Mouse (Mus musculus) cerebellum, adult 18-20 months (tissue): ENCODE results near the gene Asf1b.
A peak's percentile ranks its signal among the peaks of the same experiment; 100 is the strongest.
"Not testable (repeated sequence)": the region's sequence is repeated elsewhere in the genome, so short reads cannot be mapped to it uniquely, and the experiment has no call there.

Experiments
- DNase-seq, 2 experiments: peaks; one replicate each; pipeline ENCODE4 v3.0.0; 2021

Gene Asf1b

DNA sequence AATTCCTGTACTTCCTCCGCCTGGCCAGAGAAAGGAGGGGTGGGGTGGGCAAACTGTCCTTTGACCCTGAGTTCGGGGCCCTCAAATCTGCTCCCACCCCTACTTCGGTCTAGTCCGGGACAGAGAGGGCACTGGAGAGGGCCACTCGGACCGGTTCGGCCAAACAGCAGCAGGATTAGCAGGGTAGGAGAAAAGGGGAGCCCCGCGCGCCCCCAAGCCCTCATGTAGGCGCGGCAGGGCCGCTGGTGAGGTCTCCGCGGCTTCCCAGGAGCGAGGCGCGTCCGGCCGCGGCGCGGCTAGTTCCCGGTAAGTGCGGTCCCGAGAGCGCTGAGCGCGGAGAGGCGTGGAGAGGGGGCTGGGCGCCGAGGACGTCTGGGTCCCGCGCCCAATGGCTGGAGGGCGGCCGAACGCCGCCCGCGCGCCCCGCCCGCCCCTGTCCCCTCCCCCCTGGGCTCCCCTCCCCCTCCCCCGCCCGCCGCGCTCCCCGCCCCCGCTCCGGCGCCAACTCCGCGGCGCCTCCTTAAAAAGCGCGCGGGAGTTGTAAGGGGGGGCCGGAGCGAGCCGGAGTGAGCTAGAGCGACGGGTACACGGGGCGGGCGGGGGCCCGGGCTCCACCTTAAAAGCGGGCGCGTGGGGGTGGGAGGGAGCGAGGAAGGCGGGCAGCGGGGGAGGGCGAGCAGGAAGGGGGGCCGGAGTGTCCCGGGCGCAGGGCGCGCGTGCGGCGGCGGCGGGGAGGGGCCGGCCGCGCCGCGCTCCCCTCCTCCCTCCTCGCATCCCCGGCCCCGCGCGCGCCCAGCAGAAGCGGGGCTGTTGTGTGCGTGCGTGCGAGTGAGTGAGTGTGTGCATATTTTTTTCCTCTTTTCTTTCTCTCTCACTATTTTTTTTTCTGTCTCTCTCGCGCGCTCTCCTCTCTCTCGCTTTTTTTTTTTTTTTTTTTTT is 41.5 kb downstream of the Asf1b start:
- DNase-seq = peak; percentile 83 to 85

GRCm38 (mm10) chr8:83997511-83998141 is 42.3 kb downstream of the Asf1b start, which contains the start of gene Samd1:
Samd1 (plus strand) TSS chr8:83997672.
- peak in 1 of 2 experiments; percentile 74 for DNase-seq

GRCm38 (mm10) chr8:83998231-83999056 is 43.1 kb downstream of the Asf1b start:
- DNase-seq = peak; percentile 48 to 66

- DNase-seq = peak in 1 of 2 experiments; percentile 32
Measured at GRCm38 (mm10) chr8:83999057-83999705, 43.9 kb downstream of the Asf1b start.

GRCm38 (mm10) chr8:83999825-84000224 is 44.5 kb downstream of the Asf1b start:
- DNase-seq = no peak

DNA sequence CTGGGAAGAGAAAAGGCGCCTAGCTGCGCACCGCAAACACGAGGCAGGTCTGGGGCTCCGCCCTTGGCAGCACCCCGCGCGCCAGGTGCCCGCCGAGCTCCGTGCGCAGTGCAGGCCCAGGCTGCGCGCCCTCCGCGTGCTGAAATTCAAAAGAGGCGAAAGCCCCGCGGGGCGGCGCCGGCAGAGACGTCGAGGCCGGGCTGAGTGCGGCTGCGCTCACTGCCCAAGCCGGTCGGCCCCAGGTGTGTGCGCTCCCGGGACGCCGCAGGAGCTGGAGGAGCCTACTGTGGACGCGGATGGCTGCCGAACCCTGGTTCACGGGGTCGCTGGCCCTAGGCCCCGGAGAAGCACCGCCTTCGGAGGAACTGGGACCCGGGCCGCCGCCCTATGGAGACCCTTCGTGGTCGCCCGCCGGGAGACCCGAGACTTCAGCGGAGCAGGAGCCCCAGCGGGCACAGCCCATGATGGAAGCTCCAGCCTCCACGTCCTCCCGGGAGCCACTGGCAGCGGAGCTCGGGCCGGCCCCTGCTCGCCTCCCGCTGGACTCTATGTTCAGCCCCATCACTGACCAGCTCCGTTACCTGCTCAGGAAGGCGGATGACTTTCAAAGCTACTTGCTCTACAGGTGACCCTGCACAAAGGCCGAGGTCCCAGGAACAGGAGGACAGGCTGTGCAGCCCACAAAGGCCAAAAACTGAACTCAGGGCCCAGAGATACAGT is 46.1 kb downstream of the Asf1b start, which contains the start of gene 1700067K01Rik:
Gene 1700067K01Rik (plus strand): TSS at position 222 of the 720 bp plus-strand sequence.
- DNase-seq = no peak

DNA sequence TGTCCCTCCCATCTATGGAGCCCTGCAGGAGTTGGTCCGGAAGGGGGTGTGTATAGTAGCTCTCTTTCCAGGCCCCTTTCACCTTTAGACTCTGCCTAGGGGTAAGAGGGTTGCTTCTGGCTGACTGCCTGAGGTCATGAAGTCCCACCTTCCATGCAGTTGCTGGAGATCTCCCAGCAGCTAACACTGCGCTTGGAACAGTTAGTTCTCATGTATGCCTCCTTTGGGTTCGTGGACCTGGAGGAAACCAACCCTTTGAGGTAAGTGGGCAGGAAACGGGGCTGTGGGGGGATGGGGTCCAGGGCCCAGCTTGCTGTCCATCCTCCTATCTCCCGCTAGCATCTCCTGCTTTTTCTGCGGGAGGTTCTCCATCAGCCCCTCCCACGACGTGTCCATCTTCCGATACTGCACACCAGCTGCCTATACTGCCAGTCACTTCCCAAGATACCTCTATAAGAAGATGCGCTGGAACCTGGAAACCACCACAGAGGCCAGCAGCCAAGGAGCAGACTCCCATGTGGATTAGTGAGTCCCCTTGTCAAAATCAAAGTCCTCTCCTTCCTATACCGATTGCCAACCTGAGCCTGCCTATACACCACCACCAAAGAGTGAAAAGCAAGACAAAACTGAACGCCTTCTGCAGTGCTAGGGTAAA is 47.8 kb downstream of the Asf1b start:
- no peak for DNase-seq

- no peak for DNase-seq
Measured at GRCm38 (mm10) chr8:84003612-84004246, 48.4 kb downstream of the Asf1b start.

GRCm38 (mm10) chr8:84004533-84005201 is 49.4 kb downstream of the Asf1b start:
- peak; percentile 94 for DNase-seq

- not testable (repeated sequence) for DNase-seq
Measured at GRCm38 (mm10) chr8:84005502-84005901, 50.2 kb downstream of the Asf1b start.

- DNase-seq = no peak
Measured at GRCm38 (mm10) chr8:84008362-84008761, 53.1 kb downstream of the Asf1b start.

DNA sequence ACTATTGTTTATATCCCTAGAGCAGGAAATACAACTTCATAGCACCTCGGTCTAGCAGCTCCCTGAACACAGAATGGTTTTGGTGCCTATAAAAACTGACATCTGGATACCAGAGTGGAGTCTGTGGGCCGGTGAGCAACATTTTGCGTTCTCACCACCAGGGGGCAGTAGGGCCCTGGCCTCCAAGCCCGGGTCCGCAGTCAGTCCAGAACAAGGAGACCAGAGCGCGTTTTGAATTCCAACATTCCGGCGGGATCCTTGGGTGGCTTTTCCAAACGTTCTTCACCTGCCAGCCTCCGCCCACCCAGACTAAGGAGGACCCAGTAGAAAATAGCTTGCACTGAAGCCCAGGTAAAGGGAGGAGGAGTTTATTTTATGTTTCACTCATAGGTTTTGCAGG is 54.6 kb downstream of the Asf1b start:
- peak; percentile 84 to 91 for DNase-seq

DNA sequence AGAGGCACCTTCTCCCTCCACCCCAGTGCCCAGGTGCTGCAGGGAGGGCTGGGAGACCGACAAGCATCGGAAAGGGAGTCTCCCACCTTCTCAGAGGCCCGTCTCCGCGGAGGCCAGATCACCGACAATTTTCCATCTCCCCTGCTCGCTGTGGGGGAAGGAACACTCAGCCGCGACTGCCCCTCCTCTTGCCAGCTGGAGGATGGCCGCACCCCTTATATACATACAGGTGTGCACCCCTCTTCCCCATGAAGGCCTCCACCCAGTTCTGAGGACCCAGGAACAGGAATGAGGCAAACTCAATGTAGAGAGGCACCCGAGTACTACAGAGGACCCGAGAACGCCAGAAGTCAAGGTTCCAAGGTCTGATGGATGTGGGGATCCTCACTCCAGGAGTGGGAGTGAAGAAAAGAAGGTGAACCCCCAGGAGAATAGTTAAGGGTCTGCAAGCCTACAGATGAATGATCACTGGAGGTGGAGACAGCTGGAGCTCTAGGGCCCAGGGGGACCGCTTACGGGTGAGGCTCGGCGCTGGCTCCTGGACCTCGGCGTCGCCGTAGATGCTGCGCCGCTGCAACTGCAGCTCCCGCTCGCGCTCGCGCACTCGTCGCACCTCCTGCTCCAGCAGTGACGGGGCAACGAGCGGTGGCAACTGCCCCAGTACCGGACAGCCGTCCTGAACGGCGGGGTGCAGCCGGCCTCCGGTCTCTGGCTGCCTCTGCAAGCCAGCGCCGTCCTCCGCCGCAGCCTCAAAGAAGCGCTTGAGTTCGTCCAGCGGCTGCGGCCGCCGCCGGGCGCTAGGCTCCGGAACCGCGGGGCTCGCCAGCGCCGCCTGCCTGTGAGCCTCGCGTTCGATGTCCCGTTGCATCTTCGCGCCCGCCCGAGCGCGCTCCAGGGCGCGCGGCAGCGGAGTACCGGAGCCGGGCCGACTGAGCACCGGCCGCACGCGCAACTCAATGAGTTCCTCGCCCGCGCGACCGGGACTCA is 55.6 kb downstream of the Asf1b start:
- DNase-seq = peak; percentile 71 to 87

- no peak for DNase-seq
Measured at GRCm38 (mm10) chr8:84011705-84012498, 56.6 kb downstream of the Asf1b start, which contains the start of gene 2210011C24Rik. 2210011C24Rik (minus strand) TSS chr8:84012171.

GRCm38 (mm10) chr8:84012499-84013165 is 57.3 kb downstream of the Asf1b start:
- DNase-seq = no peak

DNA sequence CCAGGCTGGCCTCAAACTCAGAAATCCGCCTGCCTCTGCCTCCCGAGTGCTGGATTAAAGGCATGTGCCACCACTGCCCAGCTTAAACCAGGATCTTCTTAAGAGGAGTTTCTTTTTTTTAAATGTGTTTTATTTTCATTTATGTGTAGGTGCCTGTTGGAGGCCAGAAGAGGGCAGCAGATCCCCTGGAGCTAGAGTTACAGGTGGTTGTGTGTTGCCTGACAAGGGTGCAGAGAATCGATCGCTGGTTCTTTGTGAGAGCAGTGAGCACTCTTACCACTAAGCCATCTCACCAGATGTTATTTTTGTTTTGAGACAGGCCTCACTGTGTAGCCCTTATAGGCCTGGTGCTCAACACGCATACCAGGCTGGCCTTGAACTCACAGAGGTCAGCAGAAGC is 60.5 kb downstream of the Asf1b start:
- DNase-seq = no peak

- DNase-seq = no peak
Measured at GRCm38 (mm10) chr8:84019738-84020137, 64.4 kb downstream of the Asf1b start.
